ENCODE assay signal across 20 mouse cellular contexts in the genomic region with DNA sequence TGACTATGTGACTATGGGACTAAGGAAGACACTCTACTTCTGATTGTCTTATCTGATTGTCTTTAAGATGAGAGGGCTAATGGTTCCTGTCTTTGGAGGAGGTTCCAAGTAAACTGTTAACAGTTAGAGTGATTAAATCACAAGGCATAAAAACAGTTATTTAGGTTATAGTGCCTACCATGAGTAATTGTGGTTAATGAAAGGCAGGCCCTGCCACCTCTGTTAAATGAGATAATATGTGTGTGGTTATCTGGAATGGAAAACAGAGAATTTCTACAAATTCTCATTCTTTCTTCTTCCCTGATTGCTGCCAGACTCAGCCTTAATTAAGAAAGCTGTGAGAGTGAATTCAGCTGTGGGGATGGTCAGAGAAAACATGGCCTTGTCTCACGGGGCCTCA. TPM values are rescaled to one million over a fixed set of nuclear protein-coding genes. Genes with fewer than 3 reads are reported as not detected.
"Had no signal": no experiment of that assay in that cellular context is flagged by ENCODE, and none has a peak within 500 bp of the region (broad histone marks: within the 10 kb centered on the region; RNA-seq: fewer than 3 reads in every experiment).

No protein-coding gene starts in this region.

- H3K27ac ChIP-seq: midbrain, embryonic 10.5 days; midbrain, embryonic 12.5 days; neural tube, embryonic 13.5 days; neural tube, embryonic 15.5 days; stomach, embryonic 15.5 days; stomach, postnatal 0 days had no signal

- H3K36me3 ChIP-seq: midbrain, embryonic 10.5 days; midbrain, embryonic 12.5 days; neural tube, embryonic 13.5 days; neural tube, embryonic 15.5 days; stomach, embryonic 15.5 days had no signal

- H3K27me3 ChIP-seq: stomach, embryonic 15.5 days had no signal

- H3K9ac ChIP-seq: lung, embryonic 14.5 days; midbrain, embryonic 12.5 days; neural tube, embryonic 13.5 days; neural tube, embryonic 15.5 days; stomach, embryonic 15.5 days had no signal

- H3K4me1 ChIP-seq: megakaryocyte, embryonic 14.5 days; midbrain, embryonic 12.5 days had no signal

- H3K9me3 ChIP-seq: megakaryocyte, embryonic 14.5 days; midbrain, embryonic 10.5 days; midbrain, embryonic 12.5 days; neural tube, embryonic 13.5 days; neural tube, embryonic 15.5 days; stomach, embryonic 15.5 days had no signal

- H3K4me3 ChIP-seq: megakaryocyte, embryonic 14.5 days; midbrain, embryonic 10.5 days; midbrain, embryonic 12.5 days; myocyte; neural tube, embryonic 13.5 days; neural tube, embryonic 15.5 days; stomach, embryonic 15.5 days had no signal

- ATAC-seq: midbrain, embryonic 16.5 days had no signal

- DNase-seq: lung, adult 18-20 months; lung, embryonic 14.5 days; lung, postnatal 10 days; lung, postnatal 4 days; midbrain, embryonic 14.5 days; right cerebral cortex, postnatal 14 days; thymus, adult 2 months; thymus, postnatal 25 days had no signal

RNA-seq across cellular contexts. Expression of gene Emx2, which starts 53.4 kb away (rescaled TPM):
- polyA plus RNA-seq: liver, embryonic 16.5 days; lung, embryonic 14.5 days; lung, embryonic 16.5 days; myocyte; neural tube, embryonic 13.5 days; spleen, adult 2 months; thymus, adult 2 months had no signal
